27 mouse cellular contexts compared by ENCODE assay signal in genomic region chr13:24110329-24110728, GRCm38 (mm10).
DNase-seq lines count a peak whose midpoint lies in the region; ATAC-seq lines count a peak whose summit lies in the region.
"Had no signal": no experiment of that assay in that cellular context is flagged by ENCODE, and none has a peak within 500 bp of the region (broad histone marks: within the 10 kb centered on the region; RNA-seq: fewer than 3 reads in every experiment).

No protein-coding gene starts in this region.

- ATAC-seq in forebrain, embryonic 12.5 days (ENCODE audit: low FRiP score), result peak; percentile 51; the same call in 1 of the 2 replicates
- ATAC-seq in forebrain, embryonic 11.5 days (replicated peaks; ENCODE audit: low FRiP score), result no peak
- ATAC-seq in midbrain, embryonic 13.5 days, result peak; percentile 55; the same call in 1 of the 2 replicates
- no peak for ATAC-seq in midbrain, embryonic 11.5 days (ENCODE audit: low FRiP score)
- ATAC-seq in forebrain, embryonic 15.5 days (replicated peaks), result peak; percentile 23; the same call in 1 of the 2 replicates
- no peak for ATAC-seq in erythroid progenitor cell, adult 5-6 weeks (replicated peaks; ENCODE audit: low FRiP score, poor library complexity, severe bottlenecking)
- ATAC-seq: CD4-positive, CD25-positive, alpha-beta regulatory T cell, adult 4 months; inflammation-experienced regulatory T-cells, adult 6 months; intestine, postnatal 0 days had no signal

- H3K9me3 ChIP-seq in forebrain, embryonic 12.5 days, result no peaks in the 10 kb centered on the region
- no peaks in the 10 kb centered on the region for H3K9me3 ChIP-seq in forebrain, embryonic 11.5 days (ENCODE audit: control insufficient read depth, low read length)
- no peaks in the 10 kb centered on the region for H3K9me3 ChIP-seq in midbrain, embryonic 13.5 days
- H3K9me3 ChIP-seq in midbrain, embryonic 11.5 days (ENCODE audit: control insufficient read depth, low read length), result no peaks in the 10 kb centered on the region
- H3K9me3 ChIP-seq in forebrain, embryonic 15.5 days, result no peaks in the 10 kb centered on the region
- H3K9me3 ChIP-seq: embryonic facial prominence, embryonic 15.5 days; G1E; heart, embryonic 15.5 days; hindbrain, embryonic 10.5 days; hindbrain, embryonic 15.5 days had no signal

- H3K4me1 ChIP-seq in forebrain, embryonic 12.5 days, result peaks cover 13% of the 10 kb centered on the region; the same call in 1 of the 2 replicates
- no peaks in the 10 kb centered on the region for H3K4me1 ChIP-seq in forebrain, embryonic 11.5 days (replicated peaks; ENCODE audit: control insufficient read depth, insufficient read depth, low read length)
- H3K4me1 ChIP-seq in midbrain, embryonic 13.5 days (replicated peaks), result peaks cover 13% of the 10 kb centered on the region
- H3K4me1 ChIP-seq in midbrain, embryonic 11.5 days (ENCODE audit: control insufficient read depth, insufficient read depth, low read length), result no peaks in the 10 kb centered on the region
- H3K4me1 ChIP-seq in forebrain, embryonic 15.5 days, result peaks cover 23% of the 10 kb centered on the region
- H3K4me1 ChIP-seq: embryonic facial prominence, embryonic 15.5 days; hindbrain, embryonic 10.5 days had no signal

- no peak overlapping the region for H3K9ac ChIP-seq in forebrain, embryonic 12.5 days
- H3K9ac ChIP-seq in forebrain, embryonic 11.5 days (ENCODE audit: low read length), result no peak overlapping the region
- no peak overlapping the region for H3K9ac ChIP-seq in midbrain, embryonic 13.5 days (replicated peaks)
- H3K9ac ChIP-seq in midbrain, embryonic 11.5 days (ENCODE audit: low read length), result no peak overlapping the region
- no peak overlapping the region for H3K9ac ChIP-seq in forebrain, embryonic 15.5 days (replicated peaks)
- H3K9ac ChIP-seq: embryonic facial prominence, embryonic 15.5 days; heart, embryonic 15.5 days; hindbrain, embryonic 15.5 days had no signal

- no peak overlapping the region for H3K4me2 ChIP-seq in forebrain, embryonic 12.5 days
- H3K4me2 ChIP-seq in forebrain, embryonic 11.5 days (ENCODE audit: low read depth, low read length, severe bottlenecking), result no peak overlapping the region
- no peak overlapping the region for H3K4me2 ChIP-seq in midbrain, embryonic 13.5 days (replicated peaks)
- H3K4me2 ChIP-seq in midbrain, embryonic 11.5 days, result no peak overlapping the region
- H3K4me2 ChIP-seq in forebrain, embryonic 15.5 days (replicated peaks), result no peak overlapping the region
- H3K4me2 ChIP-seq: embryonic facial prominence, embryonic 15.5 days; heart, embryonic 11.5 days; heart, embryonic 15.5 days; hindbrain, embryonic 15.5 days had no signal

- H3K4me3 ChIP-seq in forebrain, embryonic 12.5 days (replicated peaks), result no peak overlapping the region
- no peak overlapping the region for H3K4me3 ChIP-seq in forebrain, embryonic 11.5 days (ENCODE audit: low read depth, low read length)
- no peak overlapping the region for H3K4me3 ChIP-seq in midbrain, embryonic 13.5 days (replicated peaks)
- no peak overlapping the region for H3K4me3 ChIP-seq in midbrain, embryonic 11.5 days (ENCODE audit: low read depth, low read length)
- H3K4me3 ChIP-seq in forebrain, embryonic 15.5 days, result no peak overlapping the region
- H3K4me3 ChIP-seq: embryonic facial prominence, embryonic 15.5 days; erythroblast, embryonic 14.5 days; heart, adult 2 months; heart, embryonic 15.5 days; hindbrain, embryonic 10.5 days; hindbrain, embryonic 15.5 days had no signal

- H3K27ac ChIP-seq in forebrain, embryonic 12.5 days, result 0 out of 2 replicates have a peak overlapping the region, but pooled peaks have one; percentile 13
- H3K27ac ChIP-seq in forebrain, embryonic 11.5 days (ENCODE audit: low read depth, low read length), result no peak overlapping the region
- no peak overlapping the region for H3K27ac ChIP-seq in midbrain, embryonic 13.5 days
- H3K27ac ChIP-seq in midbrain, embryonic 11.5 days (ENCODE audit: low read depth, low read length), result no peak overlapping the region
- no peak overlapping the region for H3K27ac ChIP-seq in forebrain, embryonic 15.5 days (replicated peaks)
- H3K27ac ChIP-seq: embryonic facial prominence, embryonic 15.5 days; heart, adult 2 months; heart, embryonic 15.5 days; hindbrain, embryonic 10.5 days; hindbrain, embryonic 15.5 days had no signal

- DNase-seq in forebrain, embryonic 11.5 days (ENCODE audit: low spot score), result no peak
- DNase-seq in midbrain, embryonic 11.5 days (ENCODE audit: low spot score, missing footprints), result no peak
- no peak for DNase-seq in frontal cortex, postnatal 10 days (ENCODE audit: low spot score in 2 of 2)
- DNase-seq: adrenal gland, adult 8-10 months; adrenal gland, postnatal 36 days; B cell, adult 2 months; cerebellum, adult 11 months; cerebellum, adult 8-10 months; cerebellum, postnatal 14 days; embryo, embryonic 11 days; gastrocnemius, postnatal 10 days; heart, adult 2 months; heart, postnatal 14 days had no signal

- no peaks in the 10 kb centered on the region for H3K36me3 ChIP-seq in forebrain, embryonic 12.5 days (replicated peaks)
- H3K36me3 ChIP-seq in forebrain, embryonic 11.5 days (ENCODE audit: control insufficient read depth, insufficient read depth, low read length), result no peaks in the 10 kb centered on the region
- no peaks in the 10 kb centered on the region for H3K36me3 ChIP-seq in midbrain, embryonic 13.5 days
- H3K36me3 ChIP-seq in midbrain, embryonic 11.5 days (ENCODE audit: control insufficient read depth, insufficient read depth, low read length), result no peaks in the 10 kb centered on the region
- H3K36me3 ChIP-seq in forebrain, embryonic 15.5 days, result no peaks in the 10 kb centered on the region
- H3K36me3 ChIP-seq: G1E; heart, embryonic 15.5 days; hindbrain, embryonic 10.5 days; hindbrain, embryonic 15.5 days had no signal

- 46% methylated on average over 7 of the region's 7 CpGs for WGBS in forebrain, embryonic 12.5 days
- WGBS in forebrain, embryonic 11.5 days, result 66% methylated on average over 7 of the region's 7 CpGs
- WGBS in midbrain, embryonic 13.5 days, result 48% methylated on average over 7 of the region's 7 CpGs
- 75% methylated on average over 7 of the region's 7 CpGs for WGBS in midbrain, embryonic 11.5 days
- 30% methylated on average over 7 of the region's 7 CpGs for WGBS in forebrain, embryonic 15.5 days

- no peaks in the 10 kb centered on the region for H3K27me3 ChIP-seq in forebrain, embryonic 12.5 days
- H3K27me3 ChIP-seq in forebrain, embryonic 11.5 days (ENCODE audit: control insufficient read depth, insufficient read depth, low read length), result no peaks in the 10 kb centered on the region
- H3K27me3 ChIP-seq in midbrain, embryonic 13.5 days, result no peaks in the 10 kb centered on the region
- no peaks in the 10 kb centered on the region for H3K27me3 ChIP-seq in midbrain, embryonic 11.5 days (ENCODE audit: control insufficient read depth, insufficient read depth, low read length)
- no peaks in the 10 kb centered on the region for H3K27me3 ChIP-seq in forebrain, embryonic 15.5 days
- H3K27me3 ChIP-seq: embryonic facial prominence, embryonic 15.5 days; hindbrain, embryonic 15.5 days had no signal

Comparison
In these comparisons a context has a peak if more than half of its experiments do, and no peak if none do; other contexts are left out.
1. ATAC-seq: peak in forebrain, embryonic 12.5 days (single experiment), midbrain, embryonic 13.5 days (single experiment) and forebrain, embryonic 15.5 days (single experiment); none in forebrain, embryonic 11.5 days (single experiment), midbrain, embryonic 11.5 days (single experiment) and erythroid progenitor cell, adult 5-6 weeks (single experiment).